8 mouse cellular contexts compared by ENCODE assay signal in the genomic region with DNA sequence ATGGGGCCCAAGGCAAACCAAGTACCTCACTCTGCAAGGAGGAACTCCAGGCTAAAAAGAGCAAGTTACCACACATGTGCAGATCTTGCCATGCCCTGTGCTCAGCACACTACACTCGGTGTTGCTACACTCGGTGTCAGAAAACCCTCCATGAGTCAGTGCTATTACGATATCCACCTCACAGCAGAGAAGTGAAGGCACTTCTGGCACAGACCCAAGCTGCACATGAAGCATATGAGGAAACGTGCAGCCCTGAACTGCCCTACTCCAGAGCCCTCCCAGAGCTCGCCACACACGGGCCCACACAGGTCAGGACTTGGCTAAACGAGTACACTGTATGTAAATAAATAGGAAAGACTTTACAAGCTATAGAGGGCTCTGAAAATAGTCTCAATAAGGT.
A peak's percentile ranks its signal among the peaks of the same experiment; 100 is the strongest.
DNase-seq lines count a peak whose midpoint lies in the region; ATAC-seq and TF ChIP-seq lines count a peak whose summit lies in the region.

No protein-coding gene starts in this region.

- H3K79me2 ChIP-seq in MEL (ENCODE audit: control insufficient read depth, insufficient read depth, low read length, poor library complexity): no peaks in the 10 kb centered on the region

- H3K4me3 ChIP-seq in heart, embryonic 12.5 days: no peak overlapping the region
- H3K4me3 ChIP-seq in MEL (ENCODE audit: control insufficient read depth in 1 of 2, insufficient read depth in 1 of 2, low read depth in 2 of 2, low read length in 2 of 2): no peak overlapping the region
- no peak overlapping the region for H3K4me3 ChIP-seq in heart, postnatal 0 days (ENCODE audit: low read depth, low read length)

- WGBS in heart, embryonic 12.5 days: 35% methylated on average over 7 of the region's 7 CpGs
- WGBS in heart, postnatal 0 days: 9% methylated on average over 7 of the region's 7 CpGs

- no peak for TF ChIP-seq RAD21 in MEL (IDR thresholded peaks at IDR 0.05; ENCODE audit: low read depth, low read length)

- peak overlapping the region; percentile 19 for H3K27ac ChIP-seq in heart, embryonic 12.5 days (ENCODE audit: poor library complexity, severe bottlenecking)
- H3K27ac ChIP-seq in MEL (ENCODE audit: control insufficient read depth, low read depth, low read length): no peak overlapping the region
- H3K27ac ChIP-seq in heart, postnatal 0 days (ENCODE audit: low read depth): peak overlapping the region; percentile 68

- H3K36me3 ChIP-seq in heart, embryonic 12.5 days: peaks cover 11% of the 10 kb centered on the region; the same call in 1 of the 2 replicates
- no peaks in the 10 kb centered on the region for H3K36me3 ChIP-seq in MEL (ENCODE audit: control insufficient read depth in 1 of 2, insufficient read depth in 2 of 2, low read length in 2 of 2)
- H3K36me3 ChIP-seq in heart, postnatal 0 days (replicated peaks; ENCODE audit: control insufficient read depth, insufficient read depth, low read length): peaks cover 28% of the 10 kb centered on the region; the same call in 1 of the 2 replicates

- peaks cover 53% of the 10 kb centered on the region for H3K4me1 ChIP-seq in heart, embryonic 12.5 days (replicated peaks)
- 0 out of 4 replicates have a peak, but pooled peaks cover 0 to 5% of the 10 kb centered on the region in 2 experiments for H3K4me1 ChIP-seq in MEL (ENCODE audit: control insufficient read depth in 1 of 2, insufficient read depth in 2 of 2, low read length in 2 of 2)
- H3K4me1 ChIP-seq in heart, postnatal 0 days (ENCODE audit: control insufficient read depth, insufficient read depth): peaks cover 40% of the 10 kb centered on the region

- no peak for DNase-seq in heart, adult 18-20 months
- peak; percentile 73 for DNase-seq in MEL (ENCODE audit: low read depth, low spot score)
- DNase-seq in heart, postnatal 0 days (ENCODE audit: low spot score): peak; percentile 69
- DNase-seq in lung, postnatal 36 days: peak; percentile 80
- no peak for DNase-seq in frontal cortex, postnatal 36 days (ENCODE audit: low spot score in 2 of 2)
- DNase-seq in natural killer cell, adult 2 months (ENCODE audit: low spot score in 2 of 2): no peak
- DNase-seq in cerebellum, adult 8-10 months: no peak

- no peaks in the 10 kb centered on the region for H3K27me3 ChIP-seq in heart, embryonic 12.5 days (replicated peaks)
- H3K27me3 ChIP-seq in MEL (ENCODE audit: control insufficient read depth in 1 of 2, insufficient read depth in 2 of 2, low read length in 2 of 2): no peaks in the 10 kb centered on the region
- no peaks in the 10 kb centered on the region for H3K27me3 ChIP-seq in heart, postnatal 0 days (ENCODE audit: control insufficient read depth, insufficient read depth, low read length)

- no peak overlapping the region for H3K9ac ChIP-seq in heart, embryonic 12.5 days
- no peak overlapping the region for H3K9ac ChIP-seq in MEL (ENCODE audit: control insufficient read depth, low read depth, low read length, poor library complexity, severe bottlenecking)
- H3K9ac ChIP-seq in heart, postnatal 0 days (replicated peaks; ENCODE audit: low read depth, low read length): no peak overlapping the region

- no peaks in the 10 kb centered on the region for H3K9me3 ChIP-seq in heart, embryonic 12.5 days (replicated peaks)
- H3K9me3 ChIP-seq in MEL (replicated peaks; ENCODE audit: insufficient read depth, low read length): no peaks in the 10 kb centered on the region
- H3K9me3 ChIP-seq in heart, postnatal 0 days (replicated peaks; ENCODE audit: control insufficient read depth, low read length): no peaks in the 10 kb centered on the region

- H3K4me2 ChIP-seq in heart, embryonic 12.5 days: no peak overlapping the region
- H3K4me2 ChIP-seq in heart, postnatal 0 days (ENCODE audit: low read depth, low read length): no peak overlapping the region

- TF ChIP-seq EP300 in MEL (IDR thresholded peaks at IDR 0.05; ENCODE audit: low read depth in 1 of 2, low read length in 2 of 2): no peak
- TF ChIP-seq EP300 in heart, postnatal 0 days (IDR thresholded peaks at IDR 0.05; ENCODE audit: low read depth): no peak

- ATAC-seq in heart, embryonic 12.5 days (ENCODE audit: insufficient number of reproducible peaks, low FRiP score): peak; percentile 53; the same call in 1 of the 2 replicates
- ATAC-seq in heart, postnatal 0 days (ENCODE audit: insufficient read depth, low read depth): peak; percentile 50

- no peak for TF ChIP-seq POLR2A in MEL (IDR thresholded peaks at IDR 0.05; ENCODE audit: control insufficient read depth in 1 of 2, insufficient read depth in 1 of 2, low read depth in 1 of 2, low read length in 2 of 2, poor library complexity in 1 of 2)

- TF ChIP-seq CTCF in MEL (IDR thresholded peaks at IDR 0.05 in 2 of 3, conservative IDR thresholded peaks at IDR 0.05 in 1 of 3; ENCODE audit: control insufficient read depth in 1 of 3, insufficient read depth in 1 of 3, low read depth in 2 of 3, low read length in 3 of 3, poor library complexity in 1 of 3, severe bottlenecking in 1 of 3): no peak
- no peak for TF ChIP-seq CTCF in heart, postnatal 0 days (IDR thresholded peaks at IDR 0.05; ENCODE audit: low read depth)

TF ChIP-seq in MEL, 35 proteins besides CTCF, POLR2A, EP300 and RAD21:
- TF ChIP-seq MAX (IDR thresholded peaks at IDR 0.05; ENCODE audit: low read length) (0 out of 2 replicates have a peak, but pooled peaks have one; percentile 28), ZKSCAN1 (IDR thresholded peaks at IDR 0.05; ENCODE audit: low read depth, low read length) (no peak)

Comparison
In these comparisons a context has a peak if more than half of its experiments do, and no peak if none do; other contexts are left out.
1. DNase-seq: peak in MEL (single experiment), heart, postnatal 0 days (single experiment) and lung, postnatal 36 days (single experiment); none in heart, adult 18-20 months (0 of 2), frontal cortex, postnatal 36 days (0 of 2), natural killer cell, adult 2 months (0 of 2) and cerebellum, adult 8-10 months (single experiment).